Mouse (Mus musculus): ENCODE measurements around the gene Rnf114. TPM values are rescaled to one million over a fixed set of nuclear protein-coding genes. Genes with fewer than 3 reads are reported as not detected.
A peak's percentile ranks its signal among the peaks of the same experiment; 100 is the strongest.

Rnf114 gene
- polyA plus RNA-seq, 1 experiment from 2014 or later = 98.7 TPM

GRCm38 (mm10) chr2:167544004-167544356, 51.5 kb downstream of the Rnf114 start:
- Histone ChIP-seq H3K4me1 (ENCODE audit: insufficient read depth) (peaks cover 26% of the 10 kb centered on the region), H3K36me3 (ENCODE audit: insufficient read depth) (peaks cover 48% of the 10 kb centered on the region), H3K4me3 (ENCODE audit: low read depth, low read length) (peak overlapping the region; percentile 58), H3K9ac (peak overlapping the region; percentile 43; the same call in 1 of the 2 replicates), H3K27me3 (ENCODE audit: insufficient read depth, low read length) (no peaks in the 10 kb centered on the region), H3K27ac (ENCODE audit: low read depth) (peak overlapping the region; percentile 98), H3K4me2 (peak overlapping the region; percentile 81), H3K9me3 (ENCODE audit: low read depth, low read length) (no peaks in the 10 kb centered on the region)
- DNase-seq (peak; percentile 82), ATAC-seq (ENCODE audit: insufficient read depth) (peak; percentile 55)
- 2% methylated on average over 4 of the region's 4 CpGs for WGBS
- no peak for TF ChIP-seq CTCF (IDR thresholded peaks at IDR 0.05; ENCODE audit: low read depth)

- H3K9ac ChIP-seq = no peak overlapping the region
- H3K4me2 ChIP-seq = peak overlapping the region; percentile 81; the same call in 1 of the 2 replicates
- no peaks in the 10 kb centered on the region for H3K27me3 ChIP-seq (ENCODE audit: insufficient read depth, low read length)
- peak overlapping the region; percentile 98 for H3K27ac ChIP-seq (ENCODE audit: low read depth)
- no peaks in the 10 kb centered on the region for H3K9me3 ChIP-seq (ENCODE audit: low read depth, low read length)
- peak; percentile 87 for DNase-seq
- peaks cover 44% of the 10 kb centered on the region for H3K36me3 ChIP-seq (ENCODE audit: insufficient read depth)
- TF ChIP-seq CTCF (IDR thresholded peaks at IDR 0.05; ENCODE audit: low read depth) = no peak
- H3K4me1 ChIP-seq (ENCODE audit: insufficient read depth) = peaks cover 26% of the 10 kb centered on the region
- H3K4me3 ChIP-seq (ENCODE audit: low read depth, low read length) = peak overlapping the region; percentile 58; the same call in 1 of the 2 replicates
- ATAC-seq (ENCODE audit: insufficient read depth) = peak; percentile 55
- WGBS = 29% methylated on average over 5 of the region's 5 CpGs
Measured at GRCm38 (mm10) chr2:167544456-167544855, 52.0 kb downstream of the Rnf114 start.

- TF ChIP-seq CTCF (IDR thresholded peaks at IDR 0.05; ENCODE audit: low read depth) = no peak
- Histone ChIP-seq H3K4me3 (ENCODE audit: low read depth, low read length) (no peak overlapping the region), H3K9ac (no peak overlapping the region), H3K27me3 (ENCODE audit: insufficient read depth, low read length) (no peaks in the 10 kb centered on the region), H3K4me2 (no peak overlapping the region), H3K9me3 (ENCODE audit: low read depth, low read length) (no peaks in the 10 kb centered on the region), H3K27ac (ENCODE audit: low read depth) (peak overlapping the region; percentile 79), H3K36me3 (ENCODE audit: insufficient read depth) (peaks cover 22% of the 10 kb centered on the region), H3K4me1 (ENCODE audit: insufficient read depth) (peaks cover 26% of the 10 kb centered on the region)
- ATAC-seq (ENCODE audit: insufficient read depth) (no peak), DNase-seq (peak; percentile 63)
- WGBS = 73% methylated on average over 18 of the region's 18 CpGs
Measured at GRCm38 (mm10) chr2:167546447-167547195, 54.2 kb downstream of the Rnf114 start.

GRCm38 (mm10) chr2:167547444-167547843, 55.0 kb downstream of the Rnf114 start:
- Histone ChIP-seq H3K27ac (ENCODE audit: low read depth) (no peak overlapping the region), H3K36me3 (ENCODE audit: insufficient read depth) (peaks cover 14% of the 10 kb centered on the region), H3K9me3 (ENCODE audit: low read depth, low read length) (no peaks in the 10 kb centered on the region), H3K4me3 (ENCODE audit: low read depth, low read length) (no peak overlapping the region), H3K27me3 (ENCODE audit: insufficient read depth, low read length) (no peaks in the 10 kb centered on the region), H3K4me1 (ENCODE audit: insufficient read depth) (peaks cover 21% of the 10 kb centered on the region), H3K9ac (no peak overlapping the region), H3K4me2 (no peak overlapping the region)
- ATAC-seq (ENCODE audit: insufficient read depth) (no peak), DNase-seq (no peak)
- no peak for TF ChIP-seq CTCF (IDR thresholded peaks at IDR 0.05; ENCODE audit: low read depth)
- 87% methylated on average over 8 of the region's 8 CpGs for WGBS

GRCm38 (mm10) chr2:167548961-167549360, 56.5 kb downstream of the Rnf114 start:
- no peak overlapping the region for H3K9ac ChIP-seq
- no peak for DNase-seq
- H3K4me3 ChIP-seq (ENCODE audit: low read depth, low read length) = no peak overlapping the region
- 66% methylated on average over 7 of the region's 7 CpGs for WGBS
- no peak overlapping the region for H3K27ac ChIP-seq (ENCODE audit: low read depth)
- TF ChIP-seq CTCF (IDR thresholded peaks at IDR 0.05; ENCODE audit: low read depth) = no peak
- H3K4me2 ChIP-seq = no peak overlapping the region
- no peaks in the 10 kb centered on the region for H3K36me3 ChIP-seq (ENCODE audit: insufficient read depth)
- no peak for ATAC-seq (ENCODE audit: insufficient read depth)
- H3K27me3 ChIP-seq (ENCODE audit: insufficient read depth, low read length) = no peaks in the 10 kb centered on the region
- peaks cover 10% of the 10 kb centered on the region; the same call in 1 of the 2 replicates for H3K4me1 ChIP-seq (ENCODE audit: insufficient read depth)
- no peaks in the 10 kb centered on the region for H3K9me3 ChIP-seq (ENCODE audit: low read depth, low read length)

- Histone ChIP-seq H3K9me3 (ENCODE audit: low read depth, low read length) (no peaks in the 10 kb centered on the region), H3K4me1 (ENCODE audit: insufficient read depth) (0 out of 2 replicates have a peak, but pooled peaks cover 6% of the 10 kb centered on the region), H3K4me2 (no peak overlapping the region), H3K27ac (ENCODE audit: low read depth) (no peak overlapping the region), H3K27me3 (ENCODE audit: insufficient read depth, low read length) (no peaks in the 10 kb centered on the region), H3K36me3 (ENCODE audit: insufficient read depth) (no peaks in the 10 kb centered on the region), H3K4me3 (ENCODE audit: low read depth, low read length) (no peak overlapping the region), H3K9ac (no peak overlapping the region)
- WGBS = 58% methylated on average over 8 of the region's 8 CpGs
- DNase-seq = no peak
- no peak for ATAC-seq (ENCODE audit: insufficient read depth)
- TF ChIP-seq CTCF (IDR thresholded peaks at IDR 0.05; ENCODE audit: low read depth) = no peak
Measured at GRCm38 (mm10) chr2:167550341-167550854, 58.0 kb downstream of the Rnf114 start.

- Histone ChIP-seq H3K27ac (ENCODE audit: low read depth) (no peak overlapping the region), H3K9ac (no peak overlapping the region), H3K4me3 (ENCODE audit: low read depth, low read length) (no peak overlapping the region), H3K4me2 (no peak overlapping the region), H3K9me3 (ENCODE audit: low read depth, low read length) (no peaks in the 10 kb centered on the region), H3K4me1 (ENCODE audit: insufficient read depth) (0 out of 2 replicates have a peak, but pooled peaks cover 4% of the 10 kb centered on the region), H3K36me3 (ENCODE audit: insufficient read depth) (no peaks in the 10 kb centered on the region), H3K27me3 (ENCODE audit: insufficient read depth, low read length) (no peaks in the 10 kb centered on the region)
- no peak for TF ChIP-seq CTCF (IDR thresholded peaks at IDR 0.05; ENCODE audit: low read depth)
- ATAC-seq (ENCODE audit: insufficient read depth) (no peak), DNase-seq (no peak)
- whole genome bisulfite sequencing = 79% methylated on average over 8 of the region's 8 CpGs
Measured at GRCm38 (mm10) chr2:167551342-167551920, 59.0 kb downstream of the Rnf114 start.
